21 mouse cellular contexts compared by ENCODE assay signal in genomic region chr17:18523991-18524390, GRCm38 (mm10). TPM values are rescaled to one million over a fixed set of nuclear protein-coding genes. Genes with fewer than 3 reads are reported as not detected.
"Had no signal": no experiment of that assay in that cellular context is flagged by ENCODE, and none has a peak within 500 bp of the region (broad histone marks: within the 10 kb centered on the region; RNA-seq: fewer than 3 reads in every experiment).

No protein-coding gene starts in this region.

- DNase-seq: gastrocnemius, adult 2 months; gastrocnemius, postnatal 14 days; gastrocnemius, postnatal 36 days; heart, adult 2 months; heart, postnatal 14 days; heart, postnatal 4 days; kidney, adult 2 months; kidney, adult 9 months; kidney, postnatal 14 days; kidney, postnatal 36 days; layer of hippocampus, adult 9-11 months; layer of hippocampus, postnatal 36 days; liver; liver, embryonic 13.5 days; liver, postnatal 0 days had no signal

RNA-seq across cellular contexts. Expression of gene Vmn2r96, which starts 49.0 kb away (rescaled TPM):
- total RNA-seq: gastrocnemius, adult 2 months; gastrocnemius, postnatal 14 days; gastrocnemius, postnatal 36 days; heart, adult 2 months; heart, postnatal 14 days; heart, postnatal 4 days; layer of hippocampus, adult 18-20 months; layer of hippocampus, adult 8-10 months; layer of hippocampus, postnatal 14 days; layer of hippocampus, postnatal 36 days; left cerebral cortex, adult 2 months; left cerebral cortex, postnatal 14 days; left cerebral cortex, postnatal 36 days had no signal
